Mouse (Mus musculus) forelimb bud, embryonic 11.5 days (tissue): ENCODE results near the gene Mybpc2.
A peak's percentile ranks its signal among the peaks of the same experiment; 100 is the strongest.

Experiments
- DNase-seq: peaks from one replicate; pipeline ENCODE4 v3.0.0-alpha.2; 2012; ENCODE audit warnings: low read depth, low spot score

The Mybpc2 gene

DNA sequence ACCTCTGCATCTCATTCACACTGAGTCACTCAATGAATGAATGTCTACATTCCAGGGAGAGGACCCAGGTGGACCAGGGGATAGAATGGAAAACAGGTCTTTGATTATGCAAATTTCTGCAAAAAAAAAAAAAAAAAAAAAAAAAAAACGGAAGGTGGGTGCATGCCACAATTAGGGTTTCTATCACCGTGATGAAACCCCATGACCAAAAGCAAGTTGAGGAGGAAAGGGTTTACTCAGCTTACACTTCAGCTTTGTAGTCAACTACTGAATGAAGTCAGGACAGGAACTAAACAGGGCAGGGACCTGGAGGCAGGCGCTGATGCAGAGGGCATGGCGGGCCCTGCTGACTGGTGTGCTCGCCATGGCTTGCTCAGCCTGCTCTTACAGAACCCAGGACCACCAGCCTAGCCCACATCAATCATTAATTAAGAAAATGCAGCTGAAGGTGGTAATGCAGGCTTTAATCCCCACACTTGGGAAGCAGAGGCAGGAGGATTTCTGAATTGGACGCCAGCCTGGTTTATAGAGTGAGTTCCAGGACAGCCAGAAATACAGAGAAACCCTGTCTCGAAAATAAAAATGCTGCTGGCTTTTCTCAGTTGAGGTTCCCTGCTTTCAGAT, 38.8 kb downstream of the Mybpc2 start:
- DNase-seq: no peak

DNA sequence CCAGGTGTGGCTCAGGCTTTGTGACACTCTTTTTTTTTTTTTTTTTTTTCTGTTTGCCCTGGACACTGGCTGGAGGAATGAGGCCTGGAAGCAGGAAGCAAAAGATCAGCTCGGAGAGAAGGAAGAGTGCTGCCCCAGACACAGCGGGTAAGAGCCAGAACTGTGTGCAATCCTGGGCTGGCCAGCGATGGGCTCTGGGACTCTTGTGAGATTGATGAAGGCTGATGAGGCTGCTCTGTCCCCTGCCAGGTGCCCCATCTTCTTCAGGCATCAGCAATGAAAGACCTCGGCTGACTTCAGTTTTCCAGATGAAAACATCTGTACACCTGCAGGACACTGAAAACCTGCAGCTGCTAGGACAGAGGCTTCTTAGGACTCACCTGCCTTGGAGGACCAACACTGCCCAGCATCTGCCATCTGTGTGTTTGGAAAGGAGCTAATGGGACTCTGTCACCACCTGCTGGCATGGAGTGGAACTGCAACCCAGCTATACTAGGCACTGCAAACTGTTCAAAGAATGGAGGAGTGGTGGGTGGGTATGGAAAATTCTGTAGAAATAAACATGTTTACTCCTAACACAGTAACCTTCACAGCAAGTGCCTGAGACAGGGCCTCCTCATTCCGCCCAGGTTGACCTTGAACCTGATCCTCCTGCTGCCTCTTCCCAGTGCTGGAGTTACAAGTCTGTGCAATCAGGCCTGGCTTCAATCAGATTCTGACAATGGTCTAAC, 39.5 kb downstream of the Mybpc2 start:
- peak; percentile 85 for DNase-seq

DNA sequence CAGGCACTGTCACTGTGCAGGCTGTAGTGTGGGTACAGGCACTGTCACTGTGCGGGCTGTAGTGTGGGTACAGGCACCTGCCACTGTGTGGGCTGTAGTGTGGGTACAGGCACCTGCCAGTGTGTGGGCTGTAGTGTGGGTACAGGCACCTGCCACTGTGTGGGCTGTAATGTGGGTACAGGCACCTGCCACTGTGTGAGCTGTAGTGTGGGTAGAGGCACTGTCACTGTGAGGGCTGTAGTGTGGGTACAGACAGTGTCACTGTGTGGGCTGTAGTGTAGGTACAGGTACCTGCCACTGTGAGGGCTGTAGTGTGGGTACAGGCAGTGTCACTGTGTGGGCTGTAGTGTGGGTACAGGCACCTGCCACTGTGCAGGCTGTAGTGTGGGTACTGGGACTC, 40.3 kb downstream of the Mybpc2 start:
- no peak for DNase-seq

- no peak for DNase-seq
Observed at GRCm38 (mm10) chr7:44482836-44483435, 41.5 kb downstream of the Mybpc2 start.

GRCm38 (mm10) chr7:44475046-44475614, 49.3 kb downstream of the Mybpc2 start:
- DNase-seq: no peak

DNA sequence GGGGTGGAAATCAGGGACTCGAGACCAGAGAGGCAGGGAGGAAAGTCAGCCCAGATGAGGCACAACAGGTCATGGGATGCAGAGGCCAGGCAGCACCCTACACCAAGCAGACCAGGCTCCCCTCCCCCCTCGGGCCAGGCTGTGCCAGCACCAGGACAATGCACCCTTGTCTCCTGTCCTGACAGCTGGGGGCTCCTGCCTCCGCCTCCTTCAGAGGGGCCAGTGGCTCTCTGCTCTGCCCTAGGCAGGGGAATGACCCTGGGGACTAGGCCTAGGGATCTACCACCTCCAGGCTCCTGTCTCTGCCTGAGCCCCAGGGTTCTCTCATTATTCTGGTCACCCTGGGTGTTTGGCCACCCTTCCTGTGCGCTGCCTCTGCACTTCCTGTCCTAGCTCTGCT, 50.0 kb downstream of the Mybpc2 start:
- DNase-seq: no peak

DNA sequence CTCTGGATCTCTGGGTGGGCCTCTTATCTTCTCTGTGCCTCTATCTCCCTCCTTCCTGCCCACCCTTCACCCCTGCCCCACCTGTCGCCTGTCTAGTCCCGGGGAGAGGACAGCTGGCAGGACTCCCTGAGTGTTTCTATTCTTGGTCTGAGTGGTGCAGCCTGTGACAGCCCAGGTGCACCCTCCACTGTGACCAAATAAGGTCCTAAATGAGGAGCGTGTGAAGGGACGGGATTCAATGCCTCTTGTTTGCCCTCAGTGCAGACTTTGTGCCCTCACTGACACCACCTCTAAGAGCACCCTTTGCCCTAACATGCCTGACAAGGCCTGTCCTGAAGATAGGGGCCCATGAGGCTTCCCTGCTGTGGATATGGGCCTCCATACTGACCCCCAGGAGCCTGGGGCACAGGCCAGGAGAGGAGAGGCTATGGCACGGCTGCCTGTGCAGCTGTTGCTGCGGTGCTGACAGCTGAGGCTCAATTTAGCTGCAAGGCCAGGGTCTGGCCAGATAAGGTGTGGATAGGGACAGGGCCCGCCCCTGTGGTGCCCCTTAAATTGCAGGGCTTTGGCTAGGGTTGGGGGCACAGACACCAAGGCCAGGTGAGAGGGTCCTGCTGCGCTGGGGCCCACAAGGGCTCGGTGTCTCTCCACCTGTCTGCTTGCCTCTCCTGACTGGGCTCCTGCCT, 51.4 kb downstream of the Mybpc2 start:
- DNase-seq: no peak

DNA sequence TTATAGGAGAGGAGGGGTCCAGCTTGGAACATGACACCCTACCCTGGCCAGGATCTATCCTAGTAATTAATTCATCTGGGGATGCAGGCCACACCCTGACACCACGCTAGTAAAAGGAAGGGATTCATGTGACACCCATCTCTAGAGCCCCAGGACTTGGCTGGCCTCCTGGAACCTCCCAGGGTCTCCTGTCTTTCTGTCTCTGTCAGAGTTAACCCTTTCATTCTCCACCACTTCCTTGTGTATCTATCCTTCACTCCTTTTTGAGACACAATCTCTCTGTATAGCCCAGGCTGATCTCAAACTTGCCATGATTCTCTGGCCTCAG, 51.9 kb downstream of the Mybpc2 start:
- DNase-seq: no peak

DNA sequence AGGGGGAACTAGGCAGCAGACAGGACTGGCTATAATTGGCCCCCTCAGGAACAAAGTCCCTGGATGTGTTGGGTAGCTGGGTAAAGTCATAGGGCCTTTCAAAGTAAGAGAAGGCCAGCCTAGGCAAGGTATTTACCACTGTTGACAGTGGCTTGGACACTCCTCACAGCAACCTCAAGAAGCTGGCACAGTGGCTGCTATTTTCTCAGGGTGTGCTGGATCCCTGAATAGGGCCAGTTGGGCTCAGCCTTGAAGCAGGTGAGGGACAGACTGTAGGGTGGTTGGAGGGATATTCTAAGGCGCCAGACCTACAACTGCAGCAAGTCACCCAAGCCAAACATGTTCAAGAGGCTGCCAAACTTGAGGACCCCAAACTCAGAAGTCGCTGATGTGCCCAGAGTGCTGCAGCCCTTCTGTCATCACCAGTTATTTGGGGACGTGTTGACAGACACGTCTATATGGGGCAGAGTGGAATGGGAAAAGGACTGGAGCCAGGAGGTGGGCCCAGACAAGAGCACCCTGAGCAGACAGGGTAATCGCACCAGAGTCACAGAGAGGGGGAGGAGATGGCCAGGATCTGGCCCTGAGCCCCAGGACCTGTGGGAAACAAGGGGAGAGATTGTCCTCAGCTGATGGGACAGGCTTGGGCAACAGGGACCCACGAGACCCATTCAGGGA, 52.4 kb downstream of the Mybpc2 start:
- no peak for DNase-seq

DNA sequence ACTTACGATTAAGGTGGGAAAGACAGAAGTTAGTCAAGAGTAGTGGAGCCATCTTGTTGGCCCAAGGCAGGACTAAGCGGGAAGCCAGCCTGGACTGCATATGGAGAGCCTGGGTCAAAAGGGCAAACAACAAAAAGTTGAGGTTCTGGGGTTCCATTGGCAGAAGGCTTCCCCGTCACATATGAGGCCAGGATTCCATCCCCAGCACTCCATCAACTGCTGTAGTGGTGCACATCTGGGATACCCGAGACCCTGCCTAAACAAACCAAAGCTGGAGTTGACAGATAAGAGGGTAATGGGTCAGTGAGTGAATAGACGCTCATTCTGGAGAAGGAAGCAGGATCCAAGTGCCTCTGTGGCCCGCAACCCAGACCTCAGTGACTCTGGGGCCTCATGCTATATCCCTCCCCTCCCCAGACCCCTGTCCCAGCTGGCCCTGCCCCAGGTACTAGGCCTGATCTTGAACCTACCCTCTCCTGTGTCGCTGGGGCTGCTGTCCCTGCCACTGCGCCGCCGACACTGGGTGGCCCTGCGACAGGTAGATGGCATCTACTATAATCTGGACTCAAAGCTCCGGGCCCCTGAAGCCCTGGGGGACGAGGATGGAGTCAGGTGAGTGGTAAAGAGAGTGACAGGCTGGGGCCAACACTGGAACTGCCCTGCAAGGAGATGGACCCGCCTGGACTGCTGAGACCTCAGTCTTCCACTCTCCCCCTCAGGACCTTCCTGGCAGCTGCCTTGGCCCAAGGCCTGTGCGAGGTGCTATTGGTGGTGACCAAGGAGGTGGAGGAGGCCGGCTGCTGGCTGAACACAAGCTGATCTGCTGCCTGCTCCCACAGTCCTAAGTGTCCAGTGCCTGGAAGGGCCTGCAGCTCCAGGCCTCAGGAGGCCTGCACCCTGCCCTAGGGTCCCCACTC, 53.5 kb downstream of the Mybpc2 start:
- DNase-seq: no peak

GRCm38 (mm10) chr7:44469677-44470675, 54.5 kb downstream of the Mybpc2 start:
- no peak for DNase-seq

DNA sequence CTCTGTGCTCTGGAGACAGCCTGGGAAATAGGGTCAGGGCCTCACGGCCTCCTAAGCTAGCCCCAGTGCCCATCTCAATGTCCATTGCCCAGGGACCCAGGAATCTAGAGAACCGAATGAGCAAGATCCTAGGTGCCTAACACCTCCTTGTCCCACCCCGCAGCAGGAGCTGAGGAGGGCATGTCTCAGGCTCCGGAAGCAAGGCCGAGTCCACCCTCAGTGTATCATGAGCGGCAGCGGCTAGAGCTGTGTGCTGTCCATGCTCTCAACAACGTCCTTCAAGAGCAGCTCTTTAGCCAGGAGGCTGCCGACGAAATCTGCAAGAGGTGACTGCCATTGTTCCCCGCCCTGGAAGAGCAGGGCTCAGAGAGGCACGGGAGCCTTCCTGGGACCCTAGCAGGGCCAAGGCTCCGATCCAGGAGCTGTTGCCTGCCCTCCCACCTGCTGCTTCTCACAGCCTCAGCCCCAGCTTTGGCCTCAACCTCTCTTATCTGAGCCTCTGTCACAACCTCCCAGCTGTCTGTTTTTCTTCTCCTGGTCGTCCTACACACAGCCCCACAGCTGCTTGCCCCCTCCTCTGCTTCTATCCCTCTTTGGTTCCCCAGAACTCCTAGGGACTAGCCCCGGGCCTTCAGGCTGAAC, 55.7 kb downstream of the Mybpc2 start:
- DNase-seq: no peak

DNA sequence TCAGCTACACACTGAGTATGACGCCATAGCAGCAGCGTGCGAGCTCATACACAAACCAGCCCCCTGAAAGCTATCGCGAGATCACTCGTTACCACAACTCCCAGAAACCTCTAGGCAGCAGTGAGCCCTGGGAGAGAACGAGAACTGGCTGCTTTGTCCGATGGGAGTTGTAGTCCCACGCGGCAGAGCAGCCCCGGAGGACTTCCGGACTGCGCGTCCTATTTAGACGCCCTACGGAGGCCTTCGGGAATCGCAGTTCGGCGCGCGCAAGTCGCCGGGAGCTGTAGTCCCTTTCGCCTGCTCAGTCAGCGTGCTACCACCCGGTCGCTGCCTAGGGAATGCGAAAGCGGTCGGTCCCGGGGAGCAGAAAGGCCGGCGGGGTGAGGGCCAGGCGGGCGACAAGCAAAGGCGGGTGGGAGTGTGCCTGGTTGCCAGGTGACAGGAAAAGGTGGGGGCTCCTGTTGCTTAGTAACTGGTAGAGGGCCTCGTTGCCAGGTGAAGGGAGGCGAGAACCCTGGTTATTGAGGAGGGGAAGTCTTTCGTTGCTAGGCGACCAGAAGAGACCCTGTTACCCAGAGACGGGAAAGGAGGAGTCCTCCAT, 56.5 kb downstream of the Mybpc2 start, which contains the start of gene Josd2:
Gene Josd2 (plus strand): TSS at position 170 of the 601 bp plus-strand sequence.
- DNase-seq: peak; percentile 99

DNA sequence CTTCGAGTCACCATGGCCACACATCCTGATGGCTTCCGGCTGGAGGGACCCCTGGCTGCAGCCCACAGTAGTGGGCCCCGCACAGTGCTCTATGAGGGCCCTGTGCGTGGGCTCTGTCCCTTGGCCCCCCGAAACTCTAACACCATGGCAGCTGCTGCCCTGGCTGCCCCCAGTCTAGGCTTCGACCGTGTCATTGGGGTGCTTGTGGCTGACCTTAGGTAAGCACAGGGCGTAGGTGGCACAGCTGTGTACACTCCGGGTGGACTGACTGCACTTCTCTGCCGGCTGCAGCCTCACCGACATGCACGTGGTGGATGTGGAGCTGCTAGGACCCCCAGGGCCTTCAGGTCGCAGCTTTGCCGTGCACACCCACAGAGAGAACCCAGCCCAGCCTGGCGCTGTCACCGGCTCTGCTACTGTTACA, 57.6 kb downstream of the Mybpc2 start:
- DNase-seq: no peak

GRCm38 (mm10) chr7:44466006-44466887, 58.2 kb downstream of the Mybpc2 start:
- DNase-seq: no peak

DNA sequence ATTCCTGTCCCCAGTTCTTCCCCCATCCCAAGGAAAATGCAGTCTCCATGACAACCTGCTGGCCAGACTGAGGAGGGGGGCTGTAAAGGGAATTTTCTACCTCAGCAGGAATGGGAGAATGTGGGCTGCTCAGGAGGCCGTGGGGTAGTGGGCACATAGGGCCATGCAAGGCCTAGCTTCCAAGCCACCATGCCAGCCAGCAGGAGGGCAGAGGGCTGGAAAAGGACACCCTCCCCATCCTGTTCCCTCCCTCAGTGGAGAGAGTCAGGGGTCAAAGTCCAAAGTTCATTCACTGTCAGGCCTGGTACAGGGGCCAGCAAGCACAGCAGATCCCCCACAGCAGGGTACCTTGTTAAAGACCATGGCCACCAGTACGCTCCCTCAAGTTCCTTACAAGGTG, 59.3 kb downstream of the Mybpc2 start, which contains the start of gene Aspdh:
Gene Aspdh (plus strand): TSS at position 281 of the 400 bp plus-strand sequence.
- no peak for DNase-seq

DNA sequence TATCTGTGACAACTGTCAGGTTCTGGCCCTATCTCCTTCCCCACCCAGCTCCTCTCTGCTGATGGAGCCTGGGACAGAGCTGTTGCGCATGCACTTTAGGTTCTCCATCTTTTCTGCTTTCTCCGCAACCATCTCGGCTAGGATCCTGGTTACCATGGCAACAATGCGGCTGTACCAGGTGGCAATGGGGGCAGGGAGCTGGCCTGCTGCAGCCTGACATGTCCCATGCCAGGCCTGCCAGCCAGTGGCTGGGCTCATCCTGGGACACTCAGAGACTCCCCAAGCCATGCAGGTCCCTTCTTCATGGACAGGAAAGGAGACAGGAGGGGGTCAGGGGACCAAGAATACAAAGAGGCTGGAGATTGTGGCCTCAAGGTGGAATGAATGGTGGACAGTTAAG, 59.9 kb downstream of the Mybpc2 start:
- DNase-seq: no peak
